Mouse (Mus musculus): ENCODE data around the gene Plekhm3.

The Plekhm3 gene

GRCm38 (mm10) chr1:64779863-64780262, 176.8 kb downstream of the Plekhm3 start:
- DNase-seq (ENCODE audit: extremely low spot score, low spot score), result no peak

GRCm38 (mm10) chr1:64779415-64779814, 177.2 kb downstream of the Plekhm3 start:
- no peak for DNase-seq (ENCODE audit: extremely low spot score, low spot score)

GRCm38 (mm10) chr1:64773305-64773704, 183.3 kb downstream of the Plekhm3 start:
- DNase-seq (ENCODE audit: extremely low spot score, low spot score), result no peak

- no peak for DNase-seq (ENCODE audit: extremely low spot score, low spot score)
Measured at GRCm38 (mm10) chr1:64770169-64770568, 186.5 kb downstream of the Plekhm3 start.

- no peak for DNase-seq (ENCODE audit: extremely low spot score, low spot score)
Measured at GRCm38 (mm10) chr1:64761646-64762045, 195.0 kb downstream of the Plekhm3 start.

GRCm38 (mm10) chr1:64757766-64758165, 198.9 kb downstream of the Plekhm3 start:
- DNase-seq (ENCODE audit: extremely low spot score, low spot score), result no peak

- no peak for DNase-seq (ENCODE audit: extremely low spot score, low spot score)
Measured at GRCm38 (mm10) chr1:64757254-64757653, 199.4 kb downstream of the Plekhm3 start.

GRCm38 (mm10) chr1:64756640-64757030, 200.0 kb downstream of the Plekhm3 start:
- no peak for DNase-seq (ENCODE audit: extremely low spot score, low spot score)

GRCm38 (mm10) chr1:64755971-64756639, 200.5 kb downstream of the Plekhm3 start:
- DNase-seq (ENCODE audit: extremely low spot score, low spot score), result no peak

GRCm38 (mm10) chr1:64754658-64755057, 202.0 kb downstream of the Plekhm3 start:
- DNase-seq (ENCODE audit: extremely low spot score, low spot score), result no peak

GRCm38 (mm10) chr1:64753668-64754067, 203.0 kb downstream of the Plekhm3 start:
- DNase-seq (ENCODE audit: extremely low spot score, low spot score), result no peak

GRCm38 (mm10) chr1:64753109-64753508, 203.5 kb downstream of the Plekhm3 start:
- no peak for DNase-seq (ENCODE audit: extremely low spot score, low spot score)

GRCm38 (mm10) chr1:64744616-64745015, 212.0 kb downstream of the Plekhm3 start:
- no peak for DNase-seq (ENCODE audit: extremely low spot score, low spot score)

GRCm38 (mm10) chr1:64742741-64743408, 213.7 kb downstream of the Plekhm3 start:
- no peak for DNase-seq (ENCODE audit: extremely low spot score, low spot score)

GRCm38 (mm10) chr1:64738661-64739082, 218.0 kb downstream of the Plekhm3 start:
- DNase-seq (ENCODE audit: extremely low spot score, low spot score), result peak; percentile 47

- DNase-seq (ENCODE audit: extremely low spot score, low spot score), result no peak
Measured at GRCm38 (mm10) chr1:64738180-64738555, 218.5 kb downstream of the Plekhm3 start.

- peak; percentile 95 for DNase-seq (ENCODE audit: extremely low spot score, low spot score)
Measured at GRCm38 (mm10) chr1:64737502-64738179, 219.0 kb downstream of the Plekhm3 start, which contains the start of gene Fzd5. Gene Fzd5 (minus strand): TSS chr1:64737751.

- no peak for DNase-seq (ENCODE audit: extremely low spot score, low spot score)
Measured at GRCm38 (mm10) chr1:64736681-64737501, 219.7 kb downstream of the Plekhm3 start.

Data from neural tube, embryonic 10.5 days (tissue).